ENCODE assay signal across 20 mouse cellular contexts in genomic region chr15:84595241-84595945, GRCm38 (mm10). TPM values are rescaled to one million over a fixed set of nuclear protein-coding genes. Genes with fewer than 3 reads are reported as not detected.
A peak's percentile ranks its signal among the peaks of the same experiment; 100 is the strongest.
DNase-seq lines count a peak whose midpoint lies in the region; ATAC-seq lines count a peak whose summit lies in the region.
"Had no signal": no experiment of that assay in that cellular context is flagged by ENCODE, and none has a peak within 500 bp of the region (broad histone marks: within the 10 kb centered on the region; RNA-seq: fewer than 3 reads in every experiment).

No protein-coding gene starts in this region.

- H3K4me3 ChIP-seq in neural tube, embryonic 13.5 days = no peak overlapping the region
- H3K4me3 ChIP-seq in neural tube, embryonic 15.5 days (replicated peaks) = no peak overlapping the region
- no peak overlapping the region for H3K4me3 ChIP-seq in limb, embryonic 15.5 days
- H3K4me3 ChIP-seq: heart, embryonic 15.5 days; liver, embryonic 15.5 days; stomach, embryonic 15.5 days had no signal

- H3K27ac ChIP-seq in neural tube, embryonic 13.5 days (replicated peaks) = peak overlapping the region; percentile 35; the same call in 1 of the 2 replicates
- no peak overlapping the region for H3K27ac ChIP-seq in neural tube, embryonic 15.5 days (replicated peaks)
- H3K27ac ChIP-seq in limb, embryonic 15.5 days = peak overlapping the region; percentile 68
- H3K27ac ChIP-seq: heart, embryonic 15.5 days; liver, embryonic 15.5 days; stomach, embryonic 15.5 days had no signal

- H3K4me1 ChIP-seq in neural tube, embryonic 13.5 days (replicated peaks) = peaks cover 50% of the 10 kb centered on the region
- peaks cover 31% of the 10 kb centered on the region for H3K4me1 ChIP-seq in neural tube, embryonic 15.5 days
- peaks cover 39% of the 10 kb centered on the region for H3K4me1 ChIP-seq in limb, embryonic 15.5 days
- H3K4me1 ChIP-seq: stomach, embryonic 15.5 days had no signal

- intact Hi-C loops in left cerebral cortex, postnatal 4 days (cut with DNase I) = no loop called here

- H3K4me2 ChIP-seq in neural tube, embryonic 13.5 days = no peak overlapping the region
- no peak overlapping the region for H3K4me2 ChIP-seq in neural tube, embryonic 15.5 days
- H3K4me2 ChIP-seq in limb, embryonic 15.5 days = no peak overlapping the region
- H3K4me2 ChIP-seq: heart, embryonic 15.5 days; liver, embryonic 15.5 days; stomach, embryonic 15.5 days had no signal

- peak; percentile 70 for DNase-seq in adrenal gland, adult 2 months
- DNase-seq in adrenal gland, postnatal 10 days = no peak
- DNase-seq in cerebellum, adult 11-12 months = no peak
- no peak for DNase-seq in left cerebral cortex, postnatal 4 days
- no peak for DNase-seq in thymus, postnatal 36 days
- DNase-seq: cerebellum, adult 18-20 months; cerebellum, postnatal 36 days; gastrocnemius, postnatal 10 days; heart, adult 18-20 months; layer of hippocampus, postnatal 36 days; lung, postnatal 10 days; right cerebral cortex, adult 18-20 months; spleen, adult 18-20 months; thymus, postnatal 14 days had no signal

- H3K36me3 ChIP-seq in neural tube, embryonic 13.5 days = no peaks in the 10 kb centered on the region
- no peaks in the 10 kb centered on the region for H3K36me3 ChIP-seq in neural tube, embryonic 15.5 days
- no peaks in the 10 kb centered on the region for H3K36me3 ChIP-seq in limb, embryonic 15.5 days
- H3K36me3 ChIP-seq: heart, embryonic 15.5 days; liver, embryonic 15.5 days; stomach, embryonic 15.5 days had no signal

- no peak overlapping the region for H3K9ac ChIP-seq in neural tube, embryonic 13.5 days
- no peak overlapping the region for H3K9ac ChIP-seq in neural tube, embryonic 15.5 days (replicated peaks)
- no peak overlapping the region for H3K9ac ChIP-seq in limb, embryonic 15.5 days
- H3K9ac ChIP-seq: heart, embryonic 15.5 days; liver, embryonic 15.5 days; stomach, embryonic 15.5 days had no signal

- H3K9me3 ChIP-seq in neural tube, embryonic 13.5 days = no peaks in the 10 kb centered on the region
- H3K9me3 ChIP-seq in neural tube, embryonic 15.5 days (replicated peaks) = no peaks in the 10 kb centered on the region
- H3K9me3 ChIP-seq in limb, embryonic 15.5 days = no peaks in the 10 kb centered on the region
- H3K9me3 ChIP-seq: heart, embryonic 15.5 days; liver, embryonic 15.5 days; stomach, embryonic 15.5 days had no signal

- no peak for ATAC-seq in neural tube, embryonic 13.5 days (ENCODE audit: low read depth)
- no peak for ATAC-seq in neural tube, embryonic 15.5 days (ENCODE audit: low FRiP score)
- no peak for ATAC-seq in limb, embryonic 15.5 days (ENCODE audit: insufficient number of reproducible peaks, low FRiP score, low TSS enrichment, low read depth)

- 81% methylated on average over 9 of the region's 9 CpGs for WGBS in neural tube, embryonic 13.5 days
- 75% methylated on average over 9 of the region's 9 CpGs for WGBS in neural tube, embryonic 15.5 days
- whole genome bisulfite sequencing in limb, embryonic 15.5 days = 46% methylated on average over 9 of the region's 9 CpGs

- H3K27me3 ChIP-seq in neural tube, embryonic 13.5 days = no peaks in the 10 kb centered on the region
- peaks cover 4% of the 10 kb centered on the region; the same call in 1 of the 2 replicates for H3K27me3 ChIP-seq in neural tube, embryonic 15.5 days (replicated peaks)
- no peaks in the 10 kb centered on the region for H3K27me3 ChIP-seq in limb, embryonic 15.5 days
- H3K27me3 ChIP-seq: liver, embryonic 15.5 days; stomach, embryonic 15.5 days had no signal

RNA-seq across cellular contexts. Expression of gene Rtl6, which starts 37.8 kb away (rescaled TPM):
- total RNA-seq in adrenal gland, adult 2 months (2021) = 1 to 10 TPM; 3.9 to 8.9 TPM
- polyA plus RNA-seq in adrenal gland, adult 2 months (2012; rRNA removed) = 9.1 and 10.1 TPM in 2 replicates
- 1 to 10 TPM; 6.6 to 9.5 TPM for total RNA-seq in adrenal gland, postnatal 10 days (2021)
- polyA plus RNA-seq in neural tube, embryonic 13.5 days (2015; fragmentation: Nextera tagmentation; extraction: Ambion mirVana) = 46.1 and 49.7 TPM in 2 replicates
- 46.5 and 55.0 TPM in 2 replicates for polyA plus RNA-seq in neural tube, embryonic 15.5 days (2015; fragmentation: Nextera tagmentation; extraction: Ambion mirVana)
- polyA plus RNA-seq in limb, embryonic 15.5 days (2015; fragmentation: Nextera tagmentation; extraction: Ambion mirVana) = 16.5 and 17.7 TPM in 2 replicates
- 10 to 100 TPM; 63.2 to 69.6 TPM for total RNA-seq in left cerebral cortex, postnatal 4 days (2021)
